Mouse (Mus musculus) MEL (cell line): ENCODE results near the gene Znrf3. TPM values are rescaled to one million over a fixed set of nuclear protein-coding genes. Genes with fewer than 3 reads are reported as not detected.

Source experiments
- DNase-seq: peaks from one replicate; pipeline ENCODE4 v3.0.0; 2011; ENCODE audit warnings: low read depth, low spot score
- H3K27ac ChIP-seq: 2 replicates; pipeline ENCODE4 v1.5.1; 2012; ENCODE audit warnings: low read depth, mild to moderate bottlenecking, control low read depth, low read length, moderate library complexity; ENCODE audit not compliant: control insufficient read depth
- H3K27me3 ChIP-seq, 2 experiments: fragments of 150-350 bp in 1 of 2; sonication (generic) in 1 of 2; 2 replicates each; pipeline ENCODE4 v1.6.1; 2012; ENCODE audit warnings: low read length in 2 of 2, mild to moderate bottlenecking in 2 of 2, improper control_type of control experiment in 1 of 2, moderate library complexity in 1 of 2; ENCODE audit not compliant: insufficient read depth in 2 of 2, control insufficient read depth in 1 of 2
- H3K36me3 ChIP-seq, 2 experiments: 2 replicates each; pipeline ENCODE4 v1.6.1; 2012 to 2014; ENCODE audit warnings: low read length in 2 of 2, improper control_type of control experiment in 1 of 2, inconsistent platforms in 1 of 2, mild to moderate bottlenecking in 1 of 2; ENCODE audit not compliant: insufficient read depth in 2 of 2, control insufficient read depth in 1 of 2
- H3K4me1 ChIP-seq, 2 experiments: fragments of 150-350 bp in 1 of 2; sonication (generic) in 1 of 2; 2 replicates each; pipeline ENCODE4 v1.6.1; 2012; ENCODE audit warnings: low read length in 2 of 2, improper control_type of control experiment in 1 of 2, mild to moderate bottlenecking in 1 of 2; ENCODE audit not compliant: insufficient read depth in 2 of 2, control insufficient read depth in 1 of 2
- H3K4me3 ChIP-seq, 2 experiments: fragments of 150-350 bp in 1 of 2; sonication (generic) in 1 of 2; 2 replicates each; pipeline ENCODE4 v1.5.1; 2012; ENCODE audit warnings: low read depth in 2 of 2, low read length in 2 of 2, mild to moderate bottlenecking in 2 of 2, moderate library complexity in 2 of 2, control low read depth in 1 of 2, improper control_type of control experiment in 1 of 2; ENCODE audit not compliant: control insufficient read depth in 1 of 2, insufficient read depth in 1 of 2
- H3K79me2 ChIP-seq: 2 replicates; pipeline ENCODE4 v1.6.1; 2012; ENCODE audit warnings: mild to moderate bottlenecking, low read length, moderate library complexity; ENCODE audit not compliant: control insufficient read depth, poor library complexity, insufficient read depth
- H3K9ac ChIP-seq: 2 replicates; pipeline ENCODE4 v1.6.1; 2012; ENCODE audit warnings: low read depth, mild to moderate bottlenecking, control low read depth, low read length, moderate library complexity; ENCODE audit not compliant: control insufficient read depth, poor library complexity, severe bottlenecking
- H3K9me3 ChIP-seq: fragments of 150-350 bp; sonication (generic); replicated peaks from 2 replicates; pipeline ENCODE4 v1.6.1; 2012; ENCODE audit warnings: mild to moderate bottlenecking, low read length, improper control_type of control experiment, moderate library complexity; ENCODE audit not compliant: insufficient read depth
- CTCF ChIP-seq, 3 experiments: IDR thresholded peaks in 2 of 3; conservative IDR thresholded peaks in 1 of 3; 2 replicates each; pipeline ENCODE4 v1.5.1; 2011 to 2012; ENCODE audit warnings: low read length in 3 of 3, low read depth in 2 of 3, mild to moderate bottlenecking in 2 of 3, improper control_type of control experiment in 1 of 3, inconsistent platforms in 1 of 3, mixed read lengths in 1 of 3, moderate library complexity in 1 of 3; ENCODE audit not compliant: control insufficient read depth in 1 of 3, insufficient read depth in 1 of 3, poor library complexity in 1 of 3, severe bottlenecking in 1 of 3
- E2F4 ChIP-seq: IDR thresholded peaks from 2 replicates; pipeline ENCODE4 v1.6.1; 2011; ENCODE audit warnings: low read depth, low read length, improper control_type of control experiment, borderline replicate concordance
- ELF1 ChIP-seq: IDR thresholded peaks from 2 replicates; pipeline ENCODE4 v1.6.1; 2014; ENCODE audit warnings: low read depth, mild to moderate bottlenecking, inconsistent platforms, low read length, improper control_type of control experiment, moderate library complexity
- GABPA ChIP-seq: IDR thresholded peaks from 2 replicates; pipeline ENCODE4 v1.6.1; 2012; ENCODE audit warnings: low read depth, mild to moderate bottlenecking, inconsistent platforms, low read length, improper control_type of control experiment, moderate library complexity
- GATA1 ChIP-seq: IDR thresholded peaks from 2 replicates; pipeline ENCODE4 v1.6.1; 2011; ENCODE audit warnings: low read depth, low read length, improper control_type of control experiment
- JUND ChIP-seq: IDR thresholded peaks from 2 replicates; pipeline ENCODE4 v1.6.1; 2011; ENCODE audit warnings: low read depth, mild to moderate bottlenecking, improper control_type of control experiment, low read length
- KAT2A ChIP-seq: conservative IDR thresholded peaks from 2 replicates; pipeline ENCODE4 v1.6.1; 2012; ENCODE audit warnings: low read depth, low read length, improper control_type of control experiment, inconsistent platforms
- MAFK ChIP-seq: IDR thresholded peaks from 2 replicates; pipeline ENCODE4 v1.6.1; 2011; ENCODE audit warnings: low read depth, mild to moderate bottlenecking, low read length, improper control_type of control experiment, borderline replicate concordance
- MAX ChIP-seq: IDR thresholded peaks from 2 replicates; pipeline ENCODE4 v1.6.1; 2011; ENCODE audit warnings: low read length, improper control_type of control experiment
- MAZ ChIP-seq: IDR thresholded peaks from 2 replicates; pipeline ENCODE4 v1.6.1; 2012; ENCODE audit warnings: low read depth, mild to moderate bottlenecking, inconsistent platforms, low read length, improper control_type of control experiment
- MEF2A ChIP-seq: IDR thresholded peaks from 2 replicates; pipeline ENCODE4 v1.6.1; 2014; ENCODE audit warnings: low read depth, mild to moderate bottlenecking, inconsistent platforms, low read length, improper control_type of control experiment; ENCODE audit not compliant: poor library complexity, insufficient replicate concordance, severe bottlenecking; ENCODE audit errors: extremely low read depth
- MYC ChIP-seq: IDR thresholded peaks from 2 replicates; pipeline ENCODE4 v1.6.1; 2011; ENCODE audit warnings: low read depth, mild to moderate bottlenecking, low read length, improper control_type of control experiment, moderate library complexity
- NELFE ChIP-seq: IDR thresholded peaks from 2 replicates; pipeline ENCODE4 v1.6.1; 2011; ENCODE audit warnings: low read depth, low read length, improper control_type of control experiment
- POLR2A ChIP-seq, 2 experiments: IDR thresholded peaks; 2 replicates each; pipeline ENCODE4 v1.6.1; 2011 to 2012; ENCODE audit warnings: low read length in 2 of 2, mild to moderate bottlenecking in 2 of 2, control low read depth in 1 of 2, improper control_type of control experiment in 1 of 2, low read depth in 1 of 2, moderate library complexity in 1 of 2; ENCODE audit not compliant: control insufficient read depth in 1 of 2, insufficient read depth in 1 of 2, poor library complexity in 1 of 2
- POLR2AphosphoS2 ChIP-seq: IDR thresholded peaks from 2 replicates; pipeline ENCODE4 v1.6.1; 2011; ENCODE audit warnings: low read length, improper control_type of control experiment
- POLR2AphosphoS5 ChIP-seq: IDR thresholded peaks from 2 replicates; pipeline ENCODE4 v1.6.1; 2012; ENCODE audit warnings: low read depth, borderline replicate concordance, mild to moderate bottlenecking, inconsistent platforms, low read length, moderate library complexity, mixed read lengths
- RCOR1 ChIP-seq: IDR thresholded peaks from 2 replicates; pipeline ENCODE4 v1.6.1; 2012; ENCODE audit warnings: low read depth, mild to moderate bottlenecking, inconsistent platforms, low read length, improper control_type of control experiment
- SIN3A ChIP-seq: IDR thresholded peaks from 2 replicates; pipeline ENCODE4 v1.6.1; 2012; ENCODE audit warnings: low read length, improper control_type of control experiment, inconsistent platforms
- TAL1 ChIP-seq: IDR thresholded peaks from 2 replicates; pipeline ENCODE4 v1.6.1; 2012; ENCODE audit warnings: mild to moderate bottlenecking, inconsistent platforms, low read length, moderate library complexity, mixed read lengths
- TBP ChIP-seq: IDR thresholded peaks from 2 replicates; pipeline ENCODE4 v1.8.0; 2011; ENCODE audit warnings: low read depth, low read length, improper control_type of control experiment
- TCF12 ChIP-seq: IDR thresholded peaks from 2 replicates; pipeline ENCODE4 v1.6.1; 2014; ENCODE audit warnings: low read depth, mild to moderate bottlenecking, inconsistent platforms, low read length, improper control_type of control experiment, moderate library complexity
- UBTF ChIP-seq: IDR thresholded peaks from 2 replicates; pipeline ENCODE4 v1.6.1; 2012; ENCODE audit warnings: low read depth, mild to moderate bottlenecking, inconsistent platforms, low read length, improper control_type of control experiment, moderate library complexity, borderline replicate concordance; ENCODE audit not compliant: insufficient read depth
- USF1 ChIP-seq: IDR thresholded peaks from 2 replicates; pipeline ENCODE4 v1.6.1; 2014; ENCODE audit warnings: low read depth, mild to moderate bottlenecking, inconsistent platforms, low read length, improper control_type of control experiment, moderate library complexity
- USF2 ChIP-seq, 2 experiments: IDR thresholded peaks; 2 replicates each; pipeline ENCODE4 v1.6.1; 2011 to 2012; ENCODE audit warnings: improper control_type of control experiment in 2 of 2, low read length in 2 of 2, borderline replicate concordance in 1 of 2, inconsistent platforms in 1 of 2, low read depth in 1 of 2, mild to moderate bottlenecking in 1 of 2; ENCODE audit not compliant: insufficient read depth in 1 of 2
- ZC3H11A ChIP-seq: IDR thresholded peaks from 2 replicates; pipeline ENCODE4 v1.6.1; 2012; ENCODE audit warnings: low read depth, mild to moderate bottlenecking, inconsistent platforms, low read length, improper control_type of control experiment
- ZKSCAN1 ChIP-seq: IDR thresholded peaks from 2 replicates; pipeline ENCODE4 v1.6.1; 2012; ENCODE audit warnings: low read depth, mild to moderate bottlenecking, inconsistent platforms, low read length, improper control_type of control experiment, moderate library complexity
- ZNF384 ChIP-seq: IDR thresholded peaks from 2 replicates; pipeline ENCODE4 v1.6.1; 2012; ENCODE audit warnings: low read depth, mild to moderate bottlenecking, inconsistent platforms, low read length, improper control_type of control experiment
- polyA plus RNA-seq, 2 experiments: library from polyadenylated mRNA; stranded (reverse) in 1 of 2; unstranded in 1 of 2; fragments of >175 nt in 1 of 2; fragments of >200 nt in 1 of 2; gene quantifications; 2 replicates each; pipeline versions ENCODE4 v1.2.1 to v1.2.4; 2012; ENCODE audit warnings: low replicate concordance in 2 of 2, low read depth in 1 of 2; ENCODE audit not compliant: insufficient read length in 2 of 2, insufficient read depth in 1 of 2, missing spikeins in 1 of 2
- total RNA-seq: library from RNA; depleted of rRNA; stranded (reverse); fragments of 300-350 nt; gene quantifications from 2 replicates; pipeline ENCODE4 v1.2.3, GENCODE M21; 2012

Gene Znrf3
- total and polyA plus RNA-seq, 3 experiments: 9.0 to 9.2 TPM; not detected in 1

DNA sequence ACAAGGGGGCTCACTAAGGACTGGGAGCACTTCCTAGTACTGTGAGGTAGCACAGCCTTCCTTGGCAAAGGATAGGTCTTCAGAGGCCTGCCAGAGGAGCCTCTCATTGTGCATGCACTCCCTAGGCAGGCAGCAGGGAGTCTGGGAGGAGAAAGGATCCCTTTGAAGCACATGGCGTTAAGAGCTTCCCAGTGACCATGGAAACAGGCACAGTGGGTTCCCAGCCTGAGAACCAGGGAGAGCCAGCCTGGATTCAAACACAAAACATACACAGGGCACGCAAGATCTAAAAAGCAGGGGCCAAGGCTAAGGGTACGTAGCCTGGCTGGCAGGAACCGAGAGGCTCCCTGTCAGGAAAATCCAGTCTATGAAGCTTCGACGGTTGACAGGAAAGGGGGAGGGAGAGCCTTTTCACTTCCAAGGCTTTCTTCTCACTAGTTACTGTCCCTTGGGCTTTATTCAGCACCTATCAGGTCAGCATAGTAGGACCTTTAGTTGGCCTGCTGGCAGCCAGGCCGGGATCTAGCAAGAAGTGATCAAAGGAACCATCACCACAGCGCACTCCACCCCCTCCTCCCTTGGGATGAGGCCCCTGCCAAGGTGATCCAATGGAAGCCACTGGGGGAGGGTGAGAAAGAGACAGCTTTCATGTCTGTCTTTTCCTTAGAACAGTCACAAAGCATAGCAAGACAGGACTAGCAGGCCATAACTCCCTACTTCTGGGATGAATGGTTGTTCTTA lies 126.4 kb downstream of the Znrf3 start:
- H3K27me3 ChIP-seq: no peaks in the 10 kb centered on the region
- no peak for TF ChIP-seq ZKSCAN1
- no peak for TF ChIP-seq UBTF
- TF ChIP-seq MEF2A: no peak
- no peak for TF ChIP-seq USF1
- no peak for TF ChIP-seq TBP
- no peak for TF ChIP-seq NELFE
- no peak for TF ChIP-seq POLR2AphosphoS5
- TF ChIP-seq SIN3A: no peak
- no peak for TF ChIP-seq TCF12
- TF ChIP-seq MAFK: no peak
- no peak for TF ChIP-seq E2F4
- TF ChIP-seq KAT2A: no peak
- no peak for TF ChIP-seq POLR2A (IDR thresholded peaks at IDR 0.05; ENCODE audit: control insufficient read depth in 1 of 2, insufficient read depth in 1 of 2, low read depth in 1 of 2, low read length in 2 of 2, poor library complexity in 1 of 2)
- TF ChIP-seq GATA1: no peak
- no peak for TF ChIP-seq ZNF384
- no peak for TF ChIP-seq JUND
- TF ChIP-seq MAX: no peak
- TF ChIP-seq ELF1: no peak
- no peak for TF ChIP-seq POLR2AphosphoS2
- no peaks in the 10 kb centered on the region for H3K9me3 ChIP-seq
- DNase-seq: no peak
- no peaks in the 10 kb centered on the region; a peak in 1 of 4 replicates for H3K36me3 ChIP-seq
- no peak overlapping the region for H3K27ac ChIP-seq
- H3K79me2 ChIP-seq: no peaks in the 10 kb centered on the region
- no peaks in the 10 kb centered on the region for H3K4me1 ChIP-seq
- no peak overlapping the region for H3K4me3 ChIP-seq
- no peak overlapping the region for H3K9ac ChIP-seq

DNA sequence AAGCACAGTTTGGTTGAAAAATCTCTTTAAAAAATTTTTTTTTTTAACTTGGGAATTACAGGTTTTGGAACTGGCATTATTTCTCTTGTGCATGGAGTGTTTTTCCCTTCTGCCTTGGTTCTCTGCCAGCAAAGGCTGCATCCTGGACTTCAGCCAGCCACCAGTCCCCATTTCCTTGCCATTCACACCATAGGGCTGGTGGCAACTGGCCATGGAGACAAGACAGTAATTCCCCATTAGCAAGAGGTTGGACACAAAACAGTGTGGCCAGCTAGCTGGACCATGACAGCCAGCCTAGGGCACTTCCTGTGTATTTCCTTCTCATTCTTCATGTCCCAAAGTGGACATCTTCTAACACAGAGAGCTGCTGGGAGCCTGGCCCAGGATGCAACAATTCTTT lies 129.9 kb downstream of the Znrf3 start:
- H3K36me3 ChIP-seq: no peaks in the 10 kb centered on the region; a peak in 2 of 4 replicates
- no peak overlapping the region for H3K4me3 ChIP-seq
- H3K27ac ChIP-seq: no peak overlapping the region
- H3K79me2 ChIP-seq: no peaks in the 10 kb centered on the region
- no peak for DNase-seq
- H3K9ac ChIP-seq: no peak overlapping the region
- no peaks in the 10 kb centered on the region for H3K9me3 ChIP-seq
- TF ChIP-seq POLR2AphosphoS5 (no peak), NELFE (no peak), MYC (no peak), ELF1 (no peak), MAFK (no peak), POLR2AphosphoS2 (no peak), MAZ (no peak), CTCF (IDR thresholded peaks at IDR 0.05 in 2 of 3, conservative IDR thresholded peaks at IDR 0.05 in 1 of 3; ENCODE audit: control insufficient read depth in 1 of 3, insufficient read depth in 1 of 3, low read depth in 2 of 3, low read length in 3 of 3, poor library complexity in 1 of 3, severe bottlenecking in 1 of 3) (no peak), GABPA (no peak), ZNF384 (no peak), ZC3H11A (no peak), TAL1 (no peak), RCOR1 (no peak), ZKSCAN1 (no peak), USF2 (IDR thresholded peaks at IDR 0.05; ENCODE audit: borderline replicate concordance in 1 of 2, insufficient read depth in 1 of 2, low read depth in 1 of 2, low read length in 2 of 2) (no peak)
- no peaks in the 10 kb centered on the region for H3K4me1 ChIP-seq
- no peaks in the 10 kb centered on the region for H3K27me3 ChIP-seq
